Mouse (Mus musculus): ENCODE measurements around the gene Olfr1349. TPM values are rescaled to one million over a fixed set of nuclear protein-coding genes. Genes with fewer than 3 reads are reported as not detected.
"Not testable (repeated sequence)": the region's sequence is repeated elsewhere in the genome, so short reads cannot be mapped to it uniquely, and the experiment has no call there.

Olfr1349 gene
- total RNA-seq (2022) = not detected

- DNase-seq (ENCODE audit: low spot score in 2 of 2) = no peak
Measured at GRCm38 (mm10) chr7:6522850-6523249, at the start of gene Olfr1349. TSS of gene Olfr1349 (minus strand) at chr7:6522950.

- no peak for DNase-seq (ENCODE audit: low spot score in 2 of 2)
Measured at GRCm38 (mm10) chr7:6564541-6564940, 41.8 kb upstream of the Olfr1349 start, which contains the start of gene Olfr1350. TSS of gene Olfr1350 (plus strand) at chr7:6564841.

- DNase-seq (ENCODE audit: low spot score in 2 of 2) = no peak
Measured at GRCm38 (mm10) chr7:6526141-6526540, 3.4 kb upstream of the Olfr1349 start.

GRCm38 (mm10) chr7:6525001-6525400 lies 2.3 kb upstream of the Olfr1349 start:
- no peak for DNase-seq (ENCODE audit: low spot score in 2 of 2)

GRCm38 (mm10) chr7:6521666-6522065 lies 1.1 kb downstream of the Olfr1349 start:
- no peak for DNase-seq (ENCODE audit: low spot score in 2 of 2)

- no peak for DNase-seq (ENCODE audit: low spot score in 2 of 2)
Measured at GRCm38 (mm10) chr7:6508648-6509047, 14.1 kb downstream of the Olfr1349 start, which contains the start of gene Olfr1348. TSS of gene Olfr1348 (minus strand) at chr7:6508748.

- no peak for DNase-seq (ENCODE audit: low spot score in 2 of 2)
Measured at GRCm38 (mm10) chr7:6499655-6500054, 23.1 kb downstream of the Olfr1349 start, which contains the start of gene Olfr1347. TSS of gene Olfr1347 (minus strand) at chr7:6499755.

- DNase-seq (ENCODE audit: low spot score in 2 of 2) = no peak
Measured at GRCm38 (mm10) chr7:6486841-6487240, 35.9 kb downstream of the Olfr1349 start, which contains the start of gene Olfr5. TSS of gene Olfr5 (minus strand) at chr7:6486941.

- not testable (repeated sequence) for DNase-seq (ENCODE audit: low spot score in 2 of 2)
Measured at GRCm38 (mm10) chr7:6477633-6478032, 45.1 kb downstream of the Olfr1349 start.

- DNase-seq (ENCODE audit: low spot score in 2 of 2) = no peak
Measured at GRCm38 (mm10) chr7:6466951-6467350, 55.8 kb downstream of the Olfr1349 start, which contains the start of gene Olfr1346. TSS of gene Olfr1346 (plus strand) at chr7:6467101.

Other genes with a start within 250 kb of the Olfr1349 start
- 1 to 10 TPM; 4.2 to 5.8 (median 4.8) TPM for gene Zfp667, start 236.4 kb downstream of the Olfr1349 start, total RNA-seq (2022)
- gene Zfp583, start 191.7 kb downstream of the Olfr1349 start, total RNA-seq (2022) = 1 to 10 TPM in 2 of 4 experiments, under 1 TPM in 2; 0.81 to 1.6 (median 1.1) TPM
- gene Gm3854, start 179.2 kb downstream of the Olfr1349 start, total RNA-seq (2022) = under 1 TPM; 0.24 to 0.54 (median 0.48) TPM
- 1 to 10 TPM; 2.7 to 4.7 (median 3.5) TPM for gene Zfp78, start 159.7 kb downstream of the Olfr1349 start, total RNA-seq (2022)
- 1 to 10 TPM in 3 of 4 experiments, under 1 TPM in 1; 0.70 to 2.7 (median 1.1) TPM for gene Zfp28, start 139.7 kb downstream of the Olfr1349 start, total RNA-seq (2022)
- under 1 TPM in 3 of 4 experiments, not detected in 1; 0.11 to 0.85 (median 0.36) TPM for gene Smim17, start 124.2 kb downstream of the Olfr1349 start, total RNA-seq (2022)
- gene Gm20715, start 112.7 kb downstream of the Olfr1349 start, total RNA-seq (2022) = not detected
- not detected for gene Olfr1344, start 84.3 kb downstream of the Olfr1349 start, total RNA-seq (2022)
- gene Olfr1336, start 66.8 kb downstream of the Olfr1349 start, total RNA-seq (2022) = not detected
- gene Olfr1346, start 55.8 kb downstream of the Olfr1349 start, total RNA-seq (2022) = not detected
- gene Olfr5, start 36.0 kb downstream of the Olfr1349 start, total RNA-seq (2022) = not detected
- gene Olfr1347, start 23.2 kb downstream of the Olfr1349 start, total RNA-seq (2022) = not detected
- not detected for gene Olfr1348, start 14.2 kb downstream of the Olfr1349 start, total RNA-seq (2022)
- gene Olfr1350, start 41.9 kb upstream of the Olfr1349 start, total RNA-seq (2022) = not detected
- 1 to 10 TPM; 2.2 to 2.8 (median 2.5) TPM for gene Zim1, start 173.5 kb upstream of the Olfr1349 start, total RNA-seq (2022)
- 1 to 10 TPM; 2.0 to 3.8 (median 2.5) TPM for gene Peg3, start 207.5 kb upstream of the Olfr1349 start, total RNA-seq (2022)
- not detected for gene Usp29, start 207.6 kb upstream of the Olfr1349 start, total RNA-seq (2022)

All from gastrocnemius, adult 8-10 months (tissue).